Mouse (Mus musculus) liver, adult 2 months (tissue): ENCODE results near the gene Adamts3.

Experiments used
- CTCF ChIP-seq: fragments of 200-500 bp; IDR thresholded peaks from 2 replicates; pipeline ENCODE4 v1.5.1; 2011; ENCODE audit warnings: low read depth, low read length, control low read depth
- POLR2A ChIP-seq: fragments of 200-500 bp; IDR thresholded peaks from 2 replicates; pipeline ENCODE4 v1.6.1; 2011; ENCODE audit warnings: low read length, control low read depth; ENCODE audit not compliant: insufficient read depth; ENCODE audit errors: extremely low read depth

DNA sequence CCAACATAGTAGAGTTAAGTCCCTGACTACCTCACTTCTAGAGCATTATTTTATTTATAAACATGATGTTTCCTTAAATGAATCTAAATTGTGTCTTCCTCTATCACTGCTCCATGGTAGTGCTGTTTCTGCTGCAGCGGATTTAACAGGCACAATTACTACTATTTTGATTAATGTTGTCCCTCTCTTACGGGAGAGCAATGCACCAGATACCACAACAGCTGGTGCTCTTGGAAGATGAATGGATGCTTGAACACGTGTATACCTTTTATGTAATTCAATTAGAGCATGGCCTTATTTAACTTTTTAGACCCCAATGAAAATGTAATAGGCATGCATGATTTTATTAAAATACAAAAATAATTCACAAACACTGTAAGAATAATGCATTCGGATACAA, 28.4 kb upstream of the Adamts3 start:
- TF ChIP-seq POLR2A (no peak), CTCF (no peak)
